Mouse (Mus musculus) forebrain, embryonic 15.5 days (tissue): ENCODE measurements around the gene Phactr1. TPM values are rescaled to one million over a fixed set of nuclear protein-coding genes. Genes with fewer than 3 reads are reported as not detected.

Experiments used
- ATAC-seq: fragments of 200-750 bp; cut with Nextera tagmentation; replicated peaks from 2 replicates; pipeline ENCODE4 v1.8.0; 2017; ENCODE audit warnings: mild to moderate bottlenecking, moderate TSS enrichment, moderate library complexity
- H3K27ac ChIP-seq: fragments of 300-500 bp; sonication (generic); replicated peaks from 2 replicates; pipeline ENCODE4 v1.5.1; 2015; ENCODE audit warnings: mild to moderate bottlenecking, inconsistent platforms
- H3K27me3 ChIP-seq: fragments of 300-500 bp; sonication (generic); 2 replicates; pipeline ENCODE4 v1.6.1; 2015; ENCODE audit warnings: inconsistent platforms
- H3K36me3 ChIP-seq: fragments of 300-500 bp; sonication (generic); 2 replicates; pipeline ENCODE4 v1.6.1; 2015; ENCODE audit warnings: mild to moderate bottlenecking, inconsistent platforms
- H3K4me1 ChIP-seq: fragments of 300-500 bp; sonication (generic); 2 replicates; pipeline ENCODE4 v1.6.1; 2015; ENCODE audit warnings: inconsistent platforms
- H3K4me2 ChIP-seq: fragments of 300-500 bp; sonication (generic); replicated peaks from 2 replicates; pipeline ENCODE4 v1.6.1; 2015; ENCODE audit warnings: mild to moderate bottlenecking, inconsistent platforms
- H3K4me3 ChIP-seq: fragments of 300-500 bp; sonication (generic); 2 replicates; pipeline ENCODE4 v1.5.1; 2015; ENCODE audit warnings: mild to moderate bottlenecking, inconsistent platforms
- H3K9ac ChIP-seq: fragments of 300-500 bp; sonication (generic); replicated peaks from 2 replicates; pipeline ENCODE4 v1.6.1; 2015; ENCODE audit warnings: mild to moderate bottlenecking, inconsistent platforms
- H3K9me3 ChIP-seq: fragments of 300-500 bp; sonication (generic); 2 replicates; pipeline ENCODE4 v1.6.1; 2016; ENCODE audit warnings: inconsistent platforms
- WGBS: fragments of 180-500 bp; shearing (Covaris S2); methylation state at CpG from one replicate; pipeline ENCODE4 v1.1.7; 2015; ENCODE audit warnings: mixed read lengths; 5-methylcytosine and 5-hydroxymethylcytosine counted together
- polyA plus RNA-seq: library from polyadenylated mRNA; unstranded; fragments of >200 nt; fragmentation: Nextera tagmentation; extraction: Ambion mirVana; gene quantifications from 2 replicates; pipeline ENCODE4 v1.2.1, GENCODE M21; 2015

Gene Phactr1
- polyA plus RNA-seq, 1 experiment from 2014 or later, result 83.8 TPM

GRCm38 (mm10) chr13:42884033-42884724 is 203.8 kb downstream of the Phactr1 start:
- no peak overlapping the region for H3K4me2 ChIP-seq
- H3K36me3 ChIP-seq, result no peaks in the 10 kb centered on the region
- WGBS, result 77% methylated on average over 14 of the region's 14 CpGs
- H3K27me3 ChIP-seq, result no peaks in the 10 kb centered on the region
- ATAC-seq, result no peak
- H3K9ac ChIP-seq, result no peak overlapping the region
- no peaks in the 10 kb centered on the region for H3K9me3 ChIP-seq
- no peaks in the 10 kb centered on the region for H3K4me1 ChIP-seq
- no peak overlapping the region for H3K27ac ChIP-seq
- no peak overlapping the region for H3K4me3 ChIP-seq

DNA sequence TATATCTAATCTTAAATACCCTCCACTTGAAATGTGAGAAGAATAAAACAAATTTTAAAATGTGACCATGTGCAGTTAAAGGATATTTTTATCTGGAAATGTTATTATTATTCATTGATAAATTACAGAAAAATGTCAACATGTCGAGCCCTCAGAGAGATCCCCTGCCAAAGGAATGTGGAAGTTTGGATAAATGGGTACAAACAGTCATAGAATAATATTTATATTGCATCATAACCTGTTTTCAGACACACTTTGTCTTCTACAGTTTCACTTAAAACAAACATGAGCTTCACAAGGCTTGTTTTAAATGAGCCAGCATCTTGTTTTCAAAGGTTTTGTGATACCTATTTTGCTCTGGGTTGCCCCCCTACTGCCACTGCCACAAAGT is 204.3 kb downstream of the Phactr1 start:
- no peak overlapping the region for H3K4me3 ChIP-seq
- ATAC-seq, result no peak
- no peaks in the 10 kb centered on the region for H3K36me3 ChIP-seq
- WGBS, result 80% methylated on average over 1 of the region's 1 CpGs
- H3K9ac ChIP-seq, result no peak overlapping the region
- H3K4me2 ChIP-seq, result no peak overlapping the region
- H3K27me3 ChIP-seq, result no peaks in the 10 kb centered on the region
- no peaks in the 10 kb centered on the region for H3K9me3 ChIP-seq
- H3K4me1 ChIP-seq, result no peaks in the 10 kb centered on the region
- no peak overlapping the region for H3K27ac ChIP-seq

DNA sequence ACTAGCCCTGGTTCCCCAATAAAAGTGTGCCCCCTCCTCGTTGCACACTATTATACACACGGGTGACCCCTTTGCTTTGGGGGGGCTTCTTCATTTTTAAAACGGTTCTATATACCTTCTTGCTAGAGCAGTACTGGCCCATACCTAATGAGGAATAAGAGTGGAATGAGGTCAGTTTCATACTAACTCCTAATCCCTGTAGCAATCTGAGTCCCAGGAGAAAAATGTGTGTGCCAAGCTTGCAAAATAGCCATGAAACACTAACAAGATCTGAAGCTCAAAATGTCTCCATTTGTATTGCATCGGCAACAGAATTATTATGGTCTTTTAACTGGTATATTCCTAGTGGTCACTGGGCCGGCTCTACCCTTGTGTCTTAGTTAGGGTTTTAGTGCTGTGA is 207.3 kb downstream of the Phactr1 start:
- no peaks in the 10 kb centered on the region for H3K9me3 ChIP-seq
- no peak overlapping the region for H3K4me2 ChIP-seq
- no peak overlapping the region for H3K4me3 ChIP-seq
- peaks cover 8% of the 10 kb centered on the region for H3K4me1 ChIP-seq
- H3K27me3 ChIP-seq, result no peaks in the 10 kb centered on the region
- no peak overlapping the region for H3K9ac ChIP-seq
- 90% methylated on average over 5 of the region's 5 CpGs for WGBS
- no peak for ATAC-seq
- H3K36me3 ChIP-seq, result no peaks in the 10 kb centered on the region
- no peak overlapping the region for H3K27ac ChIP-seq

- H3K27me3 ChIP-seq, result no peaks in the 10 kb centered on the region
- no peak for ATAC-seq
- H3K9me3 ChIP-seq, result no peaks in the 10 kb centered on the region
- H3K27ac ChIP-seq, result no peak overlapping the region
- 80% methylated on average over 12 of the region's 12 CpGs for WGBS
- no peak overlapping the region for H3K9ac ChIP-seq
- H3K36me3 ChIP-seq, result no peaks in the 10 kb centered on the region
- peaks cover 8% of the 10 kb centered on the region for H3K4me1 ChIP-seq
- no peak overlapping the region for H3K4me3 ChIP-seq
- H3K4me2 ChIP-seq, result no peak overlapping the region
Observed at GRCm38 (mm10) chr13:42889516-42890474, 209.4 kb downstream of the Phactr1 start.

GRCm38 (mm10) chr13:42890651-42891050 is 210.2 kb downstream of the Phactr1 start:
- Histone ChIP-seq H3K27ac (no peak overlapping the region), H3K4me3 (no peak overlapping the region), H3K36me3 (no peaks in the 10 kb centered on the region), H3K9me3 (no peaks in the 10 kb centered on the region), H3K4me2 (no peak overlapping the region), H3K9ac (no peak overlapping the region), H3K27me3 (no peaks in the 10 kb centered on the region), H3K4me1 (peaks cover 8% of the 10 kb centered on the region)
- WGBS, result 65% methylated on average over 5 of the region's 5 CpGs
- ATAC-seq, result no peak

- no peaks in the 10 kb centered on the region for H3K27me3 ChIP-seq
- ATAC-seq, result no peak
- H3K9ac ChIP-seq, result no peak overlapping the region
- no peak overlapping the region for H3K4me2 ChIP-seq
- H3K27ac ChIP-seq, result 0 out of 2 replicates have a peak overlapping the region, but pooled peaks have one; percentile 23
- no peak overlapping the region for H3K4me3 ChIP-seq
- peaks cover 8% of the 10 kb centered on the region for H3K4me1 ChIP-seq
- no peaks in the 10 kb centered on the region for H3K9me3 ChIP-seq
- WGBS, result 85% methylated on average over 10 of the region's 10 CpGs
- H3K36me3 ChIP-seq, result no peaks in the 10 kb centered on the region
Observed at GRCm38 (mm10) chr13:42894016-42894415, 213.6 kb downstream of the Phactr1 start.

- Histone ChIP-seq H3K4me3 (no peak overlapping the region), H3K4me1 (peaks cover 8% of the 10 kb centered on the region), H3K36me3 (no peaks in the 10 kb centered on the region), H3K27ac (0 out of 2 replicates have a peak overlapping the region, but pooled peaks have one; percentile 23), H3K4me2 (no peak overlapping the region), H3K9ac (no peak overlapping the region), H3K9me3 (no peaks in the 10 kb centered on the region), H3K27me3 (no peaks in the 10 kb centered on the region)
- WGBS, result 84% methylated on average over 12 of the region's 12 CpGs
- no peak for ATAC-seq
Observed at GRCm38 (mm10) chr13:42894598-42894997, 214.2 kb downstream of the Phactr1 start.

DNA sequence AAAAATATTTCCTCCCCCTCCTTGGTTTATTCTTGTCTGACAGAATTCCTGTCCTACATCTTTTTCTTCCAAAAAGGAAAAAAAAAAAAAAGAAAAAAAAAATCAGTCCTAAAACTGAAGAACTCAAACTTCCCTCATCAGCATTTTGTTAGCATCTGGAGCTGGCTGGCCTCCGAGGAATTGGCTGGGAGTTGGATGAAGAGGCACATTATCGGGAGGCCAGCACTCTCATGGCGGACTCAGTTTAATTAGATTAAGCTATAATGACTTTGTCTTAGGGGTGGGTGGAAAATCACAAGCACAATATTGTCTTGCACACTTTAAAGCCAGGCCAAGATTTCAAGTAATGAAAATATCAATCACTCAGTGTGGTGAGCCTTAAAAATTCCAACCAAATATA is 215.6 kb downstream of the Phactr1 start:
- Histone ChIP-seq H3K36me3 (no peaks in the 10 kb centered on the region), H3K4me1 (no peaks in the 10 kb centered on the region), H3K27me3 (no peaks in the 10 kb centered on the region), H3K9me3 (no peaks in the 10 kb centered on the region), H3K9ac (no peak overlapping the region), H3K4me2 (no peak overlapping the region), H3K27ac (no peak overlapping the region), H3K4me3 (no peak overlapping the region)
- WGBS, result 38% methylated on average over 3 of the region's 3 CpGs
- ATAC-seq, result no peak

DNA sequence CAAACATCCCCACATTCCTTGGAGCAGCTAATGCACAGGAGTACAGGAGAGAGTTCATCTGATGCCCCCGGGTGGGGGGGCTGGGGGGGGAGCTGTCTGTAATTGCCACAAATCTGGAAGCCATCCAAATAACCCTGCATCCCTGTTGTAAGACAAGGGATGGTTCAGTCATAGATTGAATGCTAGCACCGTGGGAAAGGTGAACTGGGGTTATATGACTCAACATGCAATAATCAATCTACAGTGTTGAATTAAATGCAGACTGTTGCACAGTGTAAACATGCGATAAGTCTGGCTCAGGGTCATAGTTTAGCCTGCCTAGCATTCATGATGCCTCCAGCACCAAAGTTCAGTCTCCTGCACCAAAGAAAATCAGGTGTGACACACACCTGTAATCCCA is 219.2 kb downstream of the Phactr1 start:
- H3K27me3 ChIP-seq, result no peaks in the 10 kb centered on the region
- no peaks in the 10 kb centered on the region for H3K36me3 ChIP-seq
- no peaks in the 10 kb centered on the region for H3K9me3 ChIP-seq
- H3K4me1 ChIP-seq, result no peaks in the 10 kb centered on the region
- WGBS, result 49% methylated on average over 3 of the region's 3 CpGs
- H3K9ac ChIP-seq, result no peak overlapping the region
- no peak overlapping the region for H3K4me3 ChIP-seq
- H3K4me2 ChIP-seq, result no peak overlapping the region
- no peak for ATAC-seq
- H3K27ac ChIP-seq, result no peak overlapping the region

DNA sequence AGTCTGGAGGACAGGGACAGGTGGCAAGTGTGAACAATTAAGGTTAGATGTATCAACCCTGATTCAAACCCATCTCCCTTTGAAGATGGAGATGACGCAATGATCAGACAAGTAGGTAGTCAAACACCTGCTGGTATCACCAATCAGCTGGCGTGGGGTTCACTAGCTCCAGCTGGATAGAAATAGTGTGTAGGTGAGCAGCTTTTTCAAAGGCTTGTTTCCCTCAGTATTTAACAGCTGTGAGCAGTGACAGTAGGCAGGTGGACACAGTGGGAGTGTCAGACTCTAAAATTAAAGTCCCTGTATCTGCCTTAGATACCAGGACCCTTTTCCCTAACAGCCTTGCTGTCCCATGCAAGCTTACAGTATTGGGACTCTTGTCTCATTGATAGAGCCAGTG is 221.4 kb downstream of the Phactr1 start:
- Histone ChIP-seq H3K9me3 (no peaks in the 10 kb centered on the region), H3K27me3 (no peaks in the 10 kb centered on the region), H3K4me3 (no peak overlapping the region), H3K27ac (no peak overlapping the region), H3K4me1 (peaks cover 6% of the 10 kb centered on the region), H3K4me2 (no peak overlapping the region), H3K9ac (no peak overlapping the region), H3K36me3 (no peaks in the 10 kb centered on the region)
- ATAC-seq, result no peak
- WGBS, result 94% methylated on average over 2 of the region's 2 CpGs

DNA sequence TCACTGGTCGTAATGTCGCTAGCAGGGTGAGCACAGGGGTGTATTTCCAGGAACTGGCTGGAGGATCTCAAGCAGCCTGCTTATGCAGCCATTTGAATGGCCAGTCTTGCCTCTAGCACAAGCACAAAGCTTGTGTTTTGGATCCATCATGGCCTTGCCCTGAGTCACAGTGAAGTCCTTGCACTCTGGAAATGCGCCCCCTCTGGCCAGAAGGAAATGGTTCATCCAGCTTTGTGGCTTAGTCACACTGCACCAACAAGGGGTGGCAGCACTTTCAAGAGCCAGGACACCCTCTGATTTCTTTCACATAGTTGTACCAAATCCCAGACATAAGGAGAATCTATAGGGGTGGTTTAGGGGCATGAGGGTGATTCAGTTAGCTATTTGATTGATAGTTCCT is 222.4 kb downstream of the Phactr1 start:
- Histone ChIP-seq H3K36me3 (no peaks in the 10 kb centered on the region), H3K27ac (no peak overlapping the region), H3K9ac (no peak overlapping the region), H3K4me3 (no peak overlapping the region), H3K9me3 (no peaks in the 10 kb centered on the region), H3K27me3 (no peaks in the 10 kb centered on the region), H3K4me1 (peaks cover 6% of the 10 kb centered on the region), H3K4me2 (no peak overlapping the region)
- no peak for ATAC-seq
- 84% methylated on average over 3 of the region's 3 CpGs for WGBS

DNA sequence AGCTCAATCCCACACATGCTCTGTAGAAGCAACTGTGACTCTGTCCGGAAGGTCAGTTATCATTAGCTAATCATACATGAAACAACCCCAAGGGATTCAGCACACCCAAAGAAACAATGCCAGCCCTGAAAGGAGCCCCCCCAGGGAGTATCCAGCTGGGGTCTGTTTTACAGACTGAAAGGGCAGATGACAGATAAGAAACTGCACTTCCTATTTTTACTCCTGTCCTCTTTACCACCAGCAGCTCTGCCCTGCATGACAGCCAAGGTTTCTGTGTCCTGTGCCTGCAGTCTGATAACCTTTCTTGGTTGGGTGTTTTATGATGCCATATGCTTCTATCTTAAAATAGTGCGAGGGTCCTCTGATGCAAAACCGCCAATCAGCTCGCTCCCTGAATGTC is 225.4 kb downstream of the Phactr1 start:
- Histone ChIP-seq H3K27me3 (no peaks in the 10 kb centered on the region), H3K27ac (no peak overlapping the region), H3K4me2 (no peak overlapping the region), H3K4me3 (no peak overlapping the region), H3K9me3 (no peaks in the 10 kb centered on the region), H3K4me1 (peaks cover 6% of the 10 kb centered on the region), H3K36me3 (no peaks in the 10 kb centered on the region), H3K9ac (no peak overlapping the region)
- WGBS, result 68% methylated on average over 4 of the region's 4 CpGs
- ATAC-seq, result no peak
